Comparison of ENCODE assay signal across 8 mouse cellular contexts in genomic region chr7:94042466-94043030, GRCm38 (mm10).
A peak's percentile ranks its signal among the peaks of the same experiment; 100 is the strongest.
DNase-seq lines count a peak whose midpoint lies in the region; ATAC-seq lines count a peak whose summit lies in the region.

No protein-coding gene starts in this region.

- peak overlapping the region; percentile 27 for H3K4me3 ChIP-seq in forebrain, embryonic 15.5 days
- H3K4me3 ChIP-seq in limb, embryonic 12.5 days (replicated peaks) = no peak overlapping the region

- peak overlapping the region; percentile 16; the same call in 1 of the 2 replicates for H3K9ac ChIP-seq in forebrain, embryonic 15.5 days (replicated peaks)
- no peak overlapping the region for H3K9ac ChIP-seq in limb, embryonic 12.5 days (replicated peaks)

- H3K4me1 ChIP-seq in forebrain, embryonic 15.5 days = peaks cover 4% of the 10 kb centered on the region
- H3K4me1 ChIP-seq in limb, embryonic 12.5 days (replicated peaks) = no peaks in the 10 kb centered on the region

- no peaks in the 10 kb centered on the region for H3K36me3 ChIP-seq in forebrain, embryonic 15.5 days
- no peaks in the 10 kb centered on the region for H3K36me3 ChIP-seq in limb, embryonic 12.5 days

- H3K9me3 ChIP-seq in forebrain, embryonic 15.5 days = no peaks in the 10 kb centered on the region
- H3K9me3 ChIP-seq in limb, embryonic 12.5 days = no peaks in the 10 kb centered on the region

- peak; percentile 85 for ATAC-seq in forebrain, embryonic 15.5 days (replicated peaks)
- ATAC-seq in limb, embryonic 12.5 days (ENCODE audit: insufficient number of reproducible peaks, insufficient read depth, low FRiP score, low TSS enrichment, low read depth) = no peak
- ATAC-seq in megakaryocyte-erythroid progenitor cell, adult 5-6 weeks (replicated peaks; ENCODE audit: low FRiP score, low TSS enrichment, poor library complexity, severe bottlenecking) = no peak

- H3K4me2 ChIP-seq in forebrain, embryonic 15.5 days (replicated peaks) = peak overlapping the region; percentile 40
- H3K4me2 ChIP-seq in limb, embryonic 12.5 days = peak overlapping the region; percentile 32

- WGBS in forebrain, embryonic 15.5 days = 2% methylated on average over 11 of the region's 11 CpGs
- 22% methylated on average over 11 of the region's 11 CpGs for WGBS in limb, embryonic 12.5 days

- H3K27ac ChIP-seq in forebrain, embryonic 15.5 days (replicated peaks) = no peak overlapping the region
- no peak overlapping the region for H3K27ac ChIP-seq in limb, embryonic 12.5 days

- peak; percentile 6 to 29 for DNase-seq in layer of hippocampus, postnatal 10 days (ENCODE audit: low spot score in 2 of 2)
- DNase-seq in layer of hippocampus, adult 11-12 months (ENCODE audit: low spot score) = no peak
- peak; percentile 19 for DNase-seq in right cerebral cortex, postnatal 25 days
- no peak for DNase-seq in adrenal gland, adult 18-20 months (ENCODE audit: low spot score in 2 of 2)
- DNase-seq in spleen, postnatal 10 days (ENCODE audit: low spot score in 2 of 2) = no peak

- no peaks in the 10 kb centered on the region for H3K27me3 ChIP-seq in forebrain, embryonic 15.5 days
- H3K27me3 ChIP-seq in limb, embryonic 12.5 days = no peaks in the 10 kb centered on the region

Comparison
In these comparisons a context has a peak if more than half of its experiments do, and no peak if none do; other contexts are left out.
1. DNase-seq: peak in layer of hippocampus, postnatal 10 days (2 of 2) and right cerebral cortex, postnatal 25 days (single experiment); none in layer of hippocampus, adult 11-12 months (single experiment), adrenal gland, adult 18-20 months (0 of 2) and spleen, postnatal 10 days (0 of 2).